Mouse (Mus musculus): ENCODE data around the gene Ap4e1. TPM values are rescaled to one million over a fixed set of nuclear protein-coding genes. Genes with fewer than 3 reads are reported as not detected.

Gene Ap4e1
- polyA plus RNA-seq (2012; rRNA removed; ENCODE audit: low replicate concordance) = 0.19 and 0.57 TPM in 2 replicates

GRCm38 (mm10) chr2:127008469-127008998, at the start of gene Ap4e1:
Gene Ap4e1 (plus strand): TSS chr2:127008717.

GRCm38 (mm10) chr2:127070435-127070841, 61.9 kb downstream of the Ap4e1 start, which contains the start of gene Blvra:
Gene Blvra (plus strand): TSS chr2:127070665.

Other genes with a start within 250 kb of the Ap4e1 start
- gene Usp50, start 225.2 kb upstream of the Ap4e1 start, polyA plus RNA-seq (2012; rRNA removed; ENCODE audit: low replicate concordance) = 0.27 and 0.31 TPM in 2 replicates
- gene Trpm7, start 132.5 kb upstream of the Ap4e1 start, polyA plus RNA-seq (2012; rRNA removed; ENCODE audit: low replicate concordance) = 0.46 and 0.95 TPM in 2 replicates
- 5.8 and 6.2 TPM in 2 replicates for gene Sppl2a, start 75.5 kb upstream of the Ap4e1 start, polyA plus RNA-seq (2012; rRNA removed; ENCODE audit: low replicate concordance)
- gene Blvra, start 61.9 kb downstream of the Ap4e1 start, polyA plus RNA-seq (2012; rRNA removed; ENCODE audit: low replicate concordance) = 3.2 TPM in 2 replicates
- 1.3 and 1.4 TPM in 2 replicates for gene Ncaph, start 125.2 kb downstream of the Ap4e1 start, polyA plus RNA-seq (2012; rRNA removed; ENCODE audit: low replicate concordance)
- gene Itpripl1, start 134.7 kb downstream of the Ap4e1 start, polyA plus RNA-seq (2012; rRNA removed; ENCODE audit: low replicate concordance) = 3.5 and 6.5 TPM in 2 replicates
- 0.52 and 0.67 TPM in 2 replicates for gene 1810024B03Rik, start 199.6 kb downstream of the Ap4e1 start, polyA plus RNA-seq (2012; rRNA removed; ENCODE audit: low replicate concordance)
- gene Snrnp200, start 199.7 kb downstream of the Ap4e1 start, polyA plus RNA-seq (2012; rRNA removed; ENCODE audit: low replicate concordance) = 10.3 and 13.4 TPM in 2 replicates
- gene Ciao1, start 239.1 kb downstream of the Ap4e1 start, polyA plus RNA-seq (2012; rRNA removed; ENCODE audit: low replicate concordance) = 29.3 and 44.4 TPM in 2 replicates
- 62.2 and 131 TPM in 2 replicates for gene Tmem127, start 239.2 kb downstream of the Ap4e1 start, polyA plus RNA-seq (2012; rRNA removed; ENCODE audit: low replicate concordance)